Mouse (Mus musculus) thymus, postnatal 14 days (tissue): ENCODE results near the gene Tpi1.

Source experiments
- DNase-seq: peaks from one replicate; pipeline ENCODE4 v3.0.0; 2021

Gene Tpi1

GRCm38 (mm10) chr6:124769101-124769765 is 44.9 kb downstream of the Tpi1 start, which contains the start of gene Eno2:
Gene Eno2, minus strand, starts transcription at chr6:124769673.
- peak; percentile 81 for DNase-seq

- no peak for DNase-seq
Observed at GRCm38 (mm10) chr6:124768704-124769044, 45.4 kb downstream of the Tpi1 start.

GRCm38 (mm10) chr6:124767920-124768703 is 46.0 kb downstream of the Tpi1 start:
- DNase-seq: peak; percentile 39

DNA sequence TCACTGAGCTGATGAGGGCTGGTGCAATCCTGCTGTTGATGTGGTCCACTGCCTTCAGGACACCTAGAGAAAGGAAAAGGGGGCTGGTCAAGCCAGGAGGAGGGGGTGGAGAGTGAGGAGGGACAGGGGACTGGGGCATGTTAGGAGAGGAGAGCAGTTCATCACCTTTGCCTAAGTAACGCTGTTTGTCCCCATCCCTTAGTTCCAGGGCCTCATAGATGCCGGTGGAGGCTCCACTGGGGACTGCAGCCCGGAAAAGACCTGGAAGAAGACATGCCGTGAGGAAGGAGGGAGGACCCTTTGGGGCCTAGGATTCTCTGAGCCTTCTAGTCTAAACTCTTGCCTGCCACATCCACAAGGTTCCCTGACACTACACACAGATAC is 46.6 kb downstream of the Tpi1 start:
- DNase-seq: no peak

- no peak for DNase-seq
Observed at GRCm38 (mm10) chr6:124765951-124766350, 48.1 kb downstream of the Tpi1 start.
